Mouse (Mus musculus) liver, embryonic 14.5 days (tissue): ENCODE data around the gene Tns3. TPM values are rescaled to one million over a fixed set of nuclear protein-coding genes. Genes with fewer than 3 reads are reported as not detected.

Source experiments
- ATAC-seq: fragments of 200-750 bp; cut with Nextera tagmentation; 2 replicates; pipeline ENCODE4 v1.8.0; 2017; ENCODE audit warnings: moderate number of reproducible peaks, mild to moderate bottlenecking, moderate library complexity; ENCODE audit not compliant: insufficient read depth
- DNase-seq, 3 experiments: peaks; one replicate each; pipeline ENCODE4 v3.0.0-alpha.2; 2012 to 2013; ENCODE audit warnings: low read depth in 3 of 3, low spot score in 3 of 3
- H3K27ac ChIP-seq: fragments of 300-500 bp; sonication (generic); 2 replicates; pipeline ENCODE4 v1.5.1; 2014; ENCODE audit warnings: moderate library complexity, mild to moderate bottlenecking, control low read depth, inconsistent platforms
- H3K27me3 ChIP-seq: fragments of 300-500 bp; sonication (generic); 2 replicates; pipeline ENCODE4 v1.6.1; 2014; ENCODE audit warnings: mild to moderate bottlenecking, low read length, moderate library complexity; ENCODE audit not compliant: control insufficient read depth, insufficient read depth
- H3K36me3 ChIP-seq: fragments of 300-500 bp; sonication (generic); replicated peaks from 2 replicates; pipeline ENCODE4 v1.6.1; 2014; ENCODE audit warnings: low read depth; ENCODE audit not compliant: control insufficient read depth, insufficient read depth
- H3K4me1 ChIP-seq, 2 experiments: fragments of 200-500 bp in 1 of 2; fragments of 300-500 bp in 1 of 2; sonication (generic) in 1 of 2; replicated peaks; 2 replicates each; pipeline ENCODE4 v1.6.1; 2012 to 2014; ENCODE audit warnings: antibody characterized with exemption in 1 of 2, inconsistent platforms in 1 of 2, low read length in 1 of 2; ENCODE audit not compliant: control insufficient read depth in 2 of 2, insufficient read depth in 2 of 2
- H3K4me2 ChIP-seq: fragments of 300-500 bp; sonication (generic); 2 replicates; pipeline ENCODE4 v1.6.1; 2014; ENCODE audit warnings: low read depth, mild to moderate bottlenecking, control low read depth, moderate library complexity
- H3K4me3 ChIP-seq, 2 experiments: fragments of 200-500 bp in 1 of 2; fragments of 300-500 bp in 1 of 2; sonication (generic) in 1 of 2; 2 replicates each; pipeline ENCODE4 v1.5.1; 2012 to 2014; ENCODE audit warnings: low read depth in 2 of 2, low read length in 2 of 2, mild to moderate bottlenecking in 2 of 2, control low read depth in 1 of 2, inconsistent platforms in 1 of 2, moderate library complexity in 1 of 2; ENCODE audit not compliant: insufficient read depth in 1 of 2
- H3K9ac ChIP-seq: fragments of 300-500 bp; sonication (generic); replicated peaks from 2 replicates; pipeline ENCODE4 v1.6.1; 2014; ENCODE audit warnings: mild to moderate bottlenecking, control low read depth, moderate library complexity
- H3K9me3 ChIP-seq: fragments of 300-500 bp; sonication (generic); 2 replicates; pipeline ENCODE4 v1.6.1; 2016; ENCODE audit warnings: low read length, mixed read lengths; ENCODE audit not compliant: control insufficient read depth
- CTCF ChIP-seq: IDR thresholded peaks from 2 replicates; pipeline ENCODE4 v1.5.1; 2016; ENCODE audit warnings: antibody characterized with exemption, low read depth, control low read depth
- EP300 ChIP-seq: IDR thresholded peaks from 2 replicates; pipeline ENCODE4 v1.6.1; 2016; ENCODE audit warnings: antibody characterized with exemption, low read depth
- WGBS: fragments of 180-500 bp; shearing (Covaris S2); extraction: QIAGEN DNeasy Blood & Tissue Kit; methylation state at CpG from one replicate; pipeline ENCODE4 v1.1.7; 2014; ENCODE audit not compliant: insufficient replicate concordance; 5-methylcytosine and 5-hydroxymethylcytosine counted together
- polyA plus RNA-seq, 2 experiments: library from polyadenylated mRNA; depleted of rRNA in 1 of 2; stranded (reverse) in 1 of 2; unstranded in 1 of 2; fragments of >200 nt; fragmentation: Nextera tagmentation in 1 of 2; extraction: Ambion mirVana in 1 of 2; gene quantifications; 2 replicates each; pipeline versions ENCODE4 v1.2.1 to v1.2.3; 2012 to 2014

The Tns3 gene
- polyA plus RNA-seq, 2 experiments: 2.0 to 3.0 TPM

DNA sequence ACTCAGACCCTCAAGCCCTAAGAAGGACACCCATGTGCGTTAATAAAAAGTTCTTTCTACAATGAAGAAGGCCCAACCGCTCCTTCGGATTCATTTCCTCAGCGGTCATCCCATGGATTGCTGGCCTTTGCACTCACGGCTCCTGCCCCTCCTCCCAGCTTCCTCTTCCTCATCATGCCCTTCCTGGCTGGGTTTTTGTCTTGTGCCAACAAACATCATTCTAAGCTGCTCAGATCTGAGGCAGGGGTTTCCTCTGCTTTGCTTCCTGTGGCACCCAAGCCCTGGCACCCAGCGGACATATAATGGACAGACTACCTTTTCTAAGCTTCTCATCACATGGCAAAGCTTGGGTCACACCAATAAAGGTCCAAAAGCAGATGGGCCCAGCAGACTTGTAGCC, 167.2 kb downstream of the Tns3 start:
- H3K9ac ChIP-seq: no peak overlapping the region
- no peak overlapping the region for H3K4me3 ChIP-seq
- no peak for DNase-seq
- no peak overlapping the region for H3K4me2 ChIP-seq
- no peak for TF ChIP-seq CTCF
- no peak for TF ChIP-seq EP300
- H3K36me3 ChIP-seq: no peaks in the 10 kb centered on the region
- no peak for ATAC-seq
- no peaks in the 10 kb centered on the region for H3K9me3 ChIP-seq
- H3K4me1 ChIP-seq: no peaks in the 10 kb centered on the region
- no peaks in the 10 kb centered on the region for H3K27me3 ChIP-seq
- WGBS: 52% methylated on average over 6 of the region's 6 CpGs
- no peak overlapping the region for H3K27ac ChIP-seq

DNA sequence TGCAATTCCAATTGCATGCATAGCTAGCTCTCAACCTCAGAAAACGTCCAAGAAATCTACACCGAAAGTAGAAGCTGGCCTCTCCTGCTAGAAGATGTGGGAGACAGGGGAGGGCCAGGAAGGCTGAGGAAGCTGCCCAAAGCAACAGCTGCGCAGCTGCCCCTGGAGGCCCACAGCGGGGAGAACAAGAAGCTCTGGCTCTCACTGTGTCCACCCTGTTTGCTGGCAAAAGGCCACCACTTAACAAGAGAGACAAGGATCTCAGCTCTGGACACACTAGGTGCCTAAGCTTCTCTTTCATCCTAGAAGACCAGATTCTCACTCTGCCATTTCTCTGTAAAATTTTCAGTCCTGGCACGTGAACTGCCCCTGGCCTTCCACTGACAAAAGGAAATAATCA, 167.6 kb downstream of the Tns3 start:
- no peaks in the 10 kb centered on the region for H3K9me3 ChIP-seq
- no peak overlapping the region for H3K9ac ChIP-seq
- no peaks in the 10 kb centered on the region for H3K36me3 ChIP-seq
- no peaks in the 10 kb centered on the region for H3K4me1 ChIP-seq
- TF ChIP-seq CTCF: no peak
- no peak for TF ChIP-seq EP300
- ATAC-seq (no peak), DNase-seq (no peak)
- H3K4me2 ChIP-seq: no peak overlapping the region
- no peaks in the 10 kb centered on the region for H3K27me3 ChIP-seq
- WGBS: 61% methylated on average over 5 of the region's 5 CpGs
- H3K4me3 ChIP-seq: no peak overlapping the region
- H3K27ac ChIP-seq: no peak overlapping the region

DNA sequence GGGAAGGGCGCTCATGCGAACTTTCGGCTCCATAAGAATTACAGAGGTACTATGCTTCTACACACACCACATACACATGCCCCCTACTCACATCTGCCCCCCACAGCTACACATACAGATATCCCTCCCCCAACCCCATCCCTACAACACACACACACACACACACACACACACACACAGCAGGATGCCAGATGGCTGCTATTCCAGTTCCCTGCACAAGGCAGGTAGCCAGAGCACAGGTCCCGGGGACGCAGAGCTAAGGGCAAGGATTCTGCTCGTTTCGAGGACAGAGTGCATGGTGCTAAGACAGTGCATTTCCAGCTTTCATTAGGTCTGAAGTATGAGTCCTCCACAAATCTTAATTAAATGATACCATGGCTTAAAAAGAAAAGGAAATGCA, 168.5 kb downstream of the Tns3 start:
- 72% methylated on average over 7 of the region's 7 CpGs for WGBS
- ATAC-seq (no peak), DNase-seq (no peak)
- Histone ChIP-seq H3K36me3 (no peaks in the 10 kb centered on the region), H3K4me2 (no peak overlapping the region), H3K4me3 (no peak overlapping the region), H3K9ac (no peak overlapping the region), H3K4me1 (no peaks in the 10 kb centered on the region), H3K27ac (no peak overlapping the region), H3K9me3 (no peaks in the 10 kb centered on the region), H3K27me3 (no peaks in the 10 kb centered on the region)
- TF ChIP-seq CTCF (no peak), EP300 (no peak)

DNA sequence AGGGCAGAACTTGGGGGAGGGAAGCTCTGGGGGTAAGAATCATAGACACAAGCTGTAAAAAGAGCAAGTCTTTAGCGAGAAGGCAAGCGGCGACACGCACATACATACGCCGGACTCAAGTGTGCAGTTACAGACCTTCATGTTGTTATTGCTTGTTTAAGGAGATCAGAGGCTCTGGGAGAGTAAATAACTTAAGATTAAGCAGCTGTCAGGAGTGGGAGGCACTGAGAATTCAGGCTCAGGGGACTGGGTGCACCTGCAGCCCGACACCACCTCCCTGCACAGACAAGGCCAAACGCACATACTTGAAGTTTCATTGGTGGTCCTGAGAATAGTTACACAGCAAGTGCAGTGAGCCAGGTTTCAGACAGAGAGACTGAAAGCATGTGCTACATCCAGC, 169.3 kb downstream of the Tns3 start:
- Histone ChIP-seq H3K36me3 (no peaks in the 10 kb centered on the region), H3K4me3 (no peak overlapping the region), H3K9ac (no peak overlapping the region), H3K4me1 (no peaks in the 10 kb centered on the region), H3K9me3 (no peaks in the 10 kb centered on the region), H3K27ac (no peak overlapping the region), H3K4me2 (no peak overlapping the region), H3K27me3 (no peaks in the 10 kb centered on the region)
- ATAC-seq: no peak
- TF ChIP-seq EP300: no peak
- TF ChIP-seq CTCF: no peak
- 78% methylated on average over 8 of the region's 8 CpGs for WGBS
- no peak for DNase-seq

DNA sequence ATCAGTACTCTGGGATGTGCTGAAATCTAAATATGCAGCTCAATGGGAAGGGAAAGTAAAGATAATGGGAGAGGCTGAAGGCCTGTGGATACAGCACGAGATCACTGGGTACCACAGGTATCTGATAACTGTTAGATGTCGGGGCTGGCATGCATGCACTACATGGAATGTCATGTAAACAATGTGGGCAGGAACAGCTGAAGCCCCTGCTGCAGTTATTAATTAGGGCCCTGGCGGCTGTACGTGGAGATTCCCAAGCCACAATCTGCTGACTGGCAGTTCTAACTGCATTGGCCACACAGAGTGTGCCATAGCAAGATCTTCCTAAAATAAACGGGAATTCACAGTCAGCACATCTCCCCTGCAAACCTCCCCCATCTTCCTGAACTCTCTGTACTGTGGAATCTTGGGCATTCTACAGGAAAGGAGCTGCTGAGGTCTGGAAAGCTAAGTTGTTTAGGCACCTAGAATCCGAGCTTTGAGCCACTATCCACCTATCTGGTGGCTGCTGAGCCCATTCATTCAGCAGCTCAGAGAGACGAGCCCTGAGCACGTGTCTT, 170.3 kb downstream of the Tns3 start:
- DNase-seq: no peak
- Histone ChIP-seq H3K9ac (no peak overlapping the region), H3K4me3 (no peak overlapping the region), H3K27ac (no peak overlapping the region), H3K9me3 (no peaks in the 10 kb centered on the region), H3K27me3 (no peaks in the 10 kb centered on the region), H3K4me2 (no peak overlapping the region), H3K4me1 (no peaks in the 10 kb centered on the region), H3K36me3 (no peaks in the 10 kb centered on the region)
- no peak for TF ChIP-seq EP300
- TF ChIP-seq CTCF: no peak
- WGBS: 60% methylated on average over 8 of the region's 8 CpGs
- ATAC-seq: no peak
